Mouse (Mus musculus): ENCODE results near the gene Cep290.

Gene Cep290

GRCm38 (mm10) chr10:100590323-100590722 is 103.0 kb downstream of the Cep290 start, which contains the start of the genes 4930430F08Rik and 1700017N19Rik:
Gene 4930430F08Rik, minus strand, starts transcription at chr10:100590423.
Gene 1700017N19Rik, plus strand, starts transcription at chr10:100590484.
- no peak for DNase-seq (ENCODE audit: low spot score in 2 of 2)

- no peak for DNase-seq (ENCODE audit: low spot score in 2 of 2)
These were observed 111.0 kb downstream of the Cep290 start for GRCm38 (mm10) chr10:100598339-100598738.

DNA sequence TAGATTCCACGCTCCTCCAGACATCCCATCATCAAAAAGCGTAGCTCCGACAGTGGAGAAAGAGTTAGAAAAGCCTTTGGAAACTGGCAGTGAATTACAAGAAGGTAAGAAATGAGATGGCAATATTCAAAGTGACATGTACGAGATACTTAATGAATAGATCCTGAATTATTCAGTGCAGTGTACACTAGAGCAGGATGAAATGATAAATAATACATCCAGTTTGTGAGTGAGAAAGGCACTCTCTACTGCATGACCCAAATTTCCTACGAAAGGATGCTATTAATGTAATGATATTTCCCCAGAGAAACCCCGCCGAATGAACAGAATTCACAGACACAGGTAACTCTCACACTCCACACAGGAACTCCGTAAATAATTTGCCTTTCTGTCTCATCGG is 116.2 kb downstream of the Cep290 start:
- DNase-seq (ENCODE audit: low spot score in 2 of 2): no peak

DNA sequence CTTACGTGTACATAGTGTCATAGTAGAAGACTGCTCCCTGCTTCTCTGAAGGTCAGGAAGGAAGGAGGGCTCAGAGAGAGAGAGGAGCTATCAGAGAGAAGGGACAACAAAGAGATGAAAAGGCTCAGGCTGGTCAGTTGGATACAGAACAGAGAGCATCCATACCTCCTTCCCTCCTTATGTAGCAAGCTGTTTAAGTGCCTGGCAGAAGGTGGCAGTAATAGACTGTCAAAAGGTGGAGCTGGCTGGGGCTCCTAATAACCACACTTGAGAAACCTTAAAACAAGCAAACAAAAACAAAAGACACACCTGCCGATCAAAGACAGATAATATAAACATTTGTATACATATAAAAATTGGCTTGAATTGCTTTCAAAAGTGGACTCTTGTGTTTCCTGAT is 116.9 kb downstream of the Cep290 start:
- DNase-seq (ENCODE audit: low spot score in 2 of 2): no peak

DNA sequence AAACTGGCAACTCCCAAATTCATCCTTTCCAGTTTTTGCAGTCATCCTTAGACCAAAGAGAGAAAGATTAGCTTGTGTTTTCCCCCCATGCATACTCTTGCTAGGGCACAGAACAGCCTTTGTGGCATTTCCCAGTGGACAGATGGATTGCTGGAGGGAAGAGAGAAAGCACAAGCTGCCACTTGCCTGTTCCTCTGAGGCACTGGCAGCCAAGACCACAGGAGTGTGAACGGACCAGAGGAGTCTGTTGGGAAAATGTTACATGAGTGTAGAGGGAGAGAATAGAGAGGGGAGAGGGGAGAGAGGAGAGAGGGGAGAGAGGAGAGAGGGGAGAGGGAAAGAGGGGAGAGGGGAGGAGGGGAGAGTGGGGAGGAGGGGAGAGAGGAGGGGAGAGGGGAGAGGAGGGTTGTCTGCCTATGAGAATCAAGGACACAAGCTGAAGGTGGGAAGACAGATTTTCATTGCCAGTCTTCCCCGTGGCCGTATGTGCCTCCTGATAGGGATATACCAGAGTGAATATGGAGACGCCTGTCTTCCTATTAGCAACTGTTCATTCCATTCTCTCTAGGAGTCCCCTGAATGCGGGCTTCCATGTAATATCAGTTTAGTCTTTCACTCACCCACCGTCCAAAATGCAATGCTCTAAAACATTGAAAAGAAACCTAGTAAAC is 130.0 kb downstream of the Cep290 start:
- DNase-seq (ENCODE audit: low spot score in 2 of 2): no peak

DNA sequence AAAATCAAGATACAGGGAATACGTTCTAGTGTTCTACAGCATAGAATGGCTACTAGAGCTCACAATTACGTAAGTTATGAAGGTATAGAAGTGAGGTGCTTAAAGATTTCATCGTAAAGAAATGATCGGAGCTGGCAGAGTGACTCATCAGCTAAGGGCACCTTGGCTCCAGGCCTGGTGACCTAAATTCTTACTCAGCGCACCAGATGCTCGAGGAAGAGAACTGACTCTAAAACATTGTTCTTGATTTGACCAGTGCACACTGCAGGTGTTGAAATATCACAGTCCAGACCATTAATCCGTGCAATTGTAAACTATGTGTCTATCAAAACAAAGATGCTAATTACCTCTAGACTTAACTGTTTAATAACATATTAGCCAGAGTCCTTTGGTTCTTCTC is 132.1 kb downstream of the Cep290 start:
- no peak for DNase-seq (ENCODE audit: low spot score in 2 of 2)

DNA sequence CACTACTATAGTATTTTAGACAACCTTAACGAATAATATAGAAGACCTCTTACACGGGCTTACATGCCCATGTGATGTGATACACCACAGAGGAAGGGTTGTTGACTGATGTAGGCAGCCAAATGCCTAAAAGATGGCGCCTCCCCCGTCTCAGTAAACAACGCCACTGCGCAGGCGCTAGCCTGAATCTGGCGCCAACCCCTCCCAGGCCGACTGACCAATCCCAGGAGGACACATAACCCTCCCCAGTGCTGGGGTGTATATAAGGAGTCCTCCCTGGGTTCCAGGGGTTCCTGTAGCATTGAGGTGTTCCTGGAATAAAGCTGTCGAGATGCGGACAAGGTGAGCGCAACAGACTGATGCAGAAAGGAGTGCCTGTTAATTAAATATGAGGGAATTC is 132.7 kb downstream of the Cep290 start:
- no peak for DNase-seq (ENCODE audit: low spot score in 2 of 2)

DNA sequence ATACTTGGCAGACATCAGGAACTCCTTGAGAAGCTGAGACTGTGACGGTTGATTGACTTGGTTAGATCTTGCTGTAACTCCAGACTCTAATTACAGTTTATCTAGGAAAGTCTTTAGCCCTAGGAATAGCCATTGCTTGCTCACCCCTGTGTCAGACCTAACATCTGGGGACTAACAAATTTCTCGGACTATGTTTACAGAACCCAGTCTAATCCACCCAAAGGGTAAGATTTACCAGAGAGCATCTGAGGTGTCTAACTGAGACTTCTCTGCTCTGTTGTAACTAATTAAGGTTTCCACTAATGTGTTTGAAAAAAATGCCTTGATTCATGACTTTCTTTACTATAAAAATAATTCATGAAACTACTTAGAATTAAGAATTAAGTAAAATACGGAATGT is 135.1 kb downstream of the Cep290 start:
- DNase-seq (ENCODE audit: low spot score in 2 of 2): no peak

All from natural killer cell, adult 2 months (primary cell).